Mouse (Mus musculus) R1 (cell line): ENCODE results near the gene Tmem256.

Source experiments
- DNase-seq: peaks from one replicate; pipeline ENCODE4 v3.0.0-alpha.2; 2018; ENCODE audit warnings: low read depth, low spot score

The Tmem256 gene

DNA sequence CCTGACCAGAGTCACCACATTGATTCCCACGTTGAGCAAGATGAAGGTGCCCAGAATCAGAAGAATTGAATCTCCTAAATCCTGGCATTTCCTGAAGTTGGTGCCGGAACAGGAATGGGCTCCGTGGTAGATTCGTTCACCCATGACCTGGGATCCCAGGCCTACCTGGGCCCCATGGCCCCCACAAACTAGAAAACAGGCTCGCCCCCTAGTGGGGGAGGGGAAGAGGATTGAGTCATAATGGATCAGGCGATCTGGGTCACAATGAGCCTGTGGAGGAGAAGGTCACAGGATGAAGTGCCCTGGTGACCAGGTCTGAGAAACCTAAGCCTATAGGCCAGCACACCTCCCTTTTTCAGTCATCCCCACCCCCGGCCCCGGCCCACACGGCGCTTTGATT lies 23.2 kb upstream of the Tmem256 start, which contains the start of gene Gm39566:
Gene Gm39566, minus strand, starts transcription at position 144 of the 400 bp plus-strand sequence.
- DNase-seq: no peak

DNA sequence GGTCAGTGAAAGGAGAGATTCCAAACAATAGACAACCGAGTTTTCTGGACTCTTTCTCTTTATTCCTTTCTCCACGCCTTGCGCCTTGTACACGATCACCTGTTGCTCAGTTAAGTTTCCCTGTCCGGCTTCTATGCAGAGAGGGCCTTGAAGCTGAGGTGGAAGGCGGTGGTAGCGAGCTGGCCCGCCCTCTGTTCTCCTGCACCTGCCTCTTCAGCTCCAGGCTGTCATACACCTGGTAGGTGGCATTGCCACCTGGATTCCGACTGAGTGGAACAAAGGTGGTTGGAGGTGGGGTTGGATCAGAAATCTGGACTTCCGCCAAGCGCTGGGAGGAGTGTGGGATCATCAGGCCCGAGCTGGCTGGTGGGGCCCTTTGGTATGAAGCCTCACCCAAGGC lies 21.8 kb upstream of the Tmem256 start:
- DNase-seq: no peak

GRCm38 (mm10) chr11:69818365-69818764 lies 19.9 kb upstream of the Tmem256 start, which contains the start of gene Spem2:
Gene Spem2 (minus strand): TSS chr11:69818465.
- no peak for DNase-seq

DNA sequence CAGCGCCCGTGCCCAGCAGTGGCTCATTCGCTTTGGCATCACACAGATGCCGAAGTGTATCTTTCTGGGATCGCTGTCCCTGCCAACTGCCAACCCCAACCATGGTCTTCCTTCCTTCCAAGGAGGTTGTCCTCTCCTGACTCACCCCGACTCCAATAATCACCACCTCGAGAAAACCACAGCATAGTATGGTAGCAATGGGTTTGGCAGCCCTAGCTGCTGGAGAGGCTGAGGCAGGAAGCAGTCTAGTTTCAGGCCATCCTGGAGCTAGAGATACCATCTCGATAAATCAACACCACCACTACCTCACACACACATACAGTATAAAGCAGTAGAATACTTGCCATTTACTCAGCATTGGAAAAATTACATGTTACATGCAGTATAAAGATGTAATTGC lies 19.4 kb upstream of the Tmem256 start:
- DNase-seq: no peak

GRCm38 (mm10) chr11:69822080-69822479 lies 16.2 kb upstream of the Tmem256 start, which contains the start of gene Spem1:
Gene Spem1 (minus strand): TSS chr11:69822180.
- no peak for DNase-seq

DNA sequence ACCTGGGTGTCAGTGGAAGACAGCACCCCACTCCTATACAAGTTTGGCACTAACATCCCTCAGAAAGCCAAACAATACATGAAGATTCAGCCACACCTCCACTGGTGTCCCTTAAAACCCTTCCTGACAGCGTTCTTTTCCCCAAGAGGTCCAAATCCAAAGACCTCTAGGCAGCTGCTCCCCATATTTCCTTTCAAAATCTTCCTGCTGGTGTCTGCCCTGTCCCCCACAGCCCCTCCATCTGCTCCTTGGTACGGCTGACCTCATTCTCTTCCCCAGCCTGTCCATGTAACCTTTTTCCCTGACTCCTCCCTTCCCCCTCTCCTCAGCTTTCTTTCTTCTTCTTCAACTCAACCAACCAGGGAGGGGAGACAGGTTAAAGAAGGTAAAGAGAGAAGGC lies 14.9 kb upstream of the Tmem256 start:
- no peak for DNase-seq

GRCm38 (mm10) chr11:69828832-69829231 lies 9.5 kb upstream of the Tmem256 start:
- DNase-seq: peak; percentile 72

GRCm38 (mm10) chr11:69833554-69833953 lies 4.8 kb upstream of the Tmem256 start:
- DNase-seq: peak; percentile 45

GRCm38 (mm10) chr11:69834001-69834549 lies 4.2 kb upstream of the Tmem256 start:
- peak; percentile 39 for DNase-seq

DNA sequence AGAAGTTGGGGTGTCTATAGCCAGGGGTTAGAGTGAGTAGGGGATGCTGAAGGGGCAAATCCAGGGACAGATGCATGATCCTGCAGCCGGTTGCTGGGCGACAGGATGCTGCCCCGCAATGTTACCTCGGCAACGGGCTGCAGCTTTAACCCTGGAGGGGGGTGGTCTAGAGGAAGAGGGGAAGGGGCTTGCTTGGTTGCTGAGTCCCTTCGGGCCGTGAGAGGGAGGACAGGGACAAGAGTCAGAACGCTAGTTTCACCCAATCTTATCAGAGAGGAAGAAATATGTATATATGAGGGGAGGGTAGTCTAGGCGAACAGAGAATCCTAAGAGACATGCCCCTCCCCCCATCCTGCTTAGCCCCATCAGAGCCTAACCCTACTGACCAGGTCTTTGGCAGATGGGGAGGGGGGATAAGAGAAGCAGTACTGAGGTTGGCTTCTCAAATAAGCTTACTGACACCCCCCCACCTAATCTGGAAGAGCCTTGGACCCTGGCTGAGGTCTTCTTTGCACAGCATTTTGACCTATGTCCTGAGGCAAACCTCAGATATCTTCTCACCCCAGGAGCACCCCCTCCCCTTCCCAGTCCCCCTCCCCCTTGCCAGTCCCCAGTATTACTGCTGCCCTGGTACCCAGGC lies 2.9 kb upstream of the Tmem256 start:
- no peak for DNase-seq

DNA sequence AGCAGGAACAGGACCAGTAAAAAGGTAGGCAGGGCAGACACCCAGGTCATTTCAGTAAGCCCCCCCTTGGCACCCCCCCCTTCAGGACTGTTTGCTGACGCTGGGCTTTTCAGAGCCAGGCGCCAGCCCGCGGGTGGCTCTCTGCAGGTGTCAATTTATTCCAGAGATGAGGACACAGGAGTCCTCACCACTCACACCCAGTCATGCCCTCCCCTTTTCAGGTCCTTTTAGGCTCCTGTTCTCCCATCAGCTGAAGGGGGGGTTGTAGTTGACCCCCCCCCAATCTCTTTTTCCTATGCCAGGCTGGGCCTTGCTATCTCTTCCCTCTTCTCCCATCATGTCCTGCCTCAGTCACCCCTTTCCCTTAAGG lies 2.4 kb upstream of the Tmem256 start:
- DNase-seq: no peak

GRCm38 (mm10) chr11:69836703-69837576 lies 1.4 kb upstream of the Tmem256 start:
- DNase-seq: peak; percentile 61

GRCm38 (mm10) chr11:69837604-69837951 lies 736 bp upstream of the Tmem256 start, which contains the start of gene Nlgn2:
Gene Nlgn2 (minus strand): TSS chr11:69837784.
- no peak for DNase-seq

DNA sequence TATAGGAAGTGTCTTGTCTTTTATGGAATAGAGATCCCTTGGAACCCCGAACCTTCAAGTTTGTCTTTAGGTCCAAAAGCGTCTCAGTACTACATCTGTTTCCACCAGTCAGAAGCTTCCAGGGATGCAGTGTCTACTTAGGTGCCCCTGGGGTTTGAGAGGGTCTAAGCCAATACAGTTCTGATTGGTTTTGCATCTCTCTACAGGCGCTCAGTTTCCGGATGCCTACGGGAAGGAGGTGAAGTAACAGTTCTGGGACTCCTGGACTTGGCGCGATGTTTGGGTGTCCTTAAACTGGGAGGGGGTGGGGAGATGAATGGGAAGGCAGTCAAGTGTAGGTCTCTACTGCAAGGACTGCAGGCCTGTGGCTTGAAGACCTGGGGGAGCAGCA lies 395 bp downstream of the Tmem256 start:
- DNase-seq: peak; percentile 68

DNA sequence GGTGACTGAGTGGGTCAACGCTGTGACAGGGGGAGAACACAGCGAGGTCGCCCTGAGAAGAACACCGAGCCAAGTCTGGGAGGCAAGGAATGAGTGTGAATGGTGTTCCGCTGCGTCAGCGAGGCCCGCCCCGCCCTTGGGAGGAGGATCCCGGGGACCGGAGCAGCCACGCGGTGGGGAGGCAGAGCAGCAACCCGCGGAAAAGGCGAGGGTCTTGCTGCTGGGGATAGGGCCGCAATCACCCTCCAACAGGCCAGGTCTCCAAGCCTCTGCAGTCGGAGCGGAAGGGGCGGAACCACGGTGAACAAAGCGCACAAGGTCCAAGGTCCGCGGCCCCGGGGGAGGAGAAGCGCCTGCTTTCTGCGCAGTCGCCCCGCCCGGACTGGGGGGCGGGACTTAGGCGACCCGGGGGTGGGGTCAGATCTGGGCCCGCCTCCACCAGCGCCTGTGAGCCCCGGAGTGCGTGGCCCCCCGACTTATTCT lies 7.9 kb downstream of the Tmem256 start, which contains the start of gene Plscr3:
Gene Plscr3, plus strand, starts transcription at position 179 of the 483 bp plus-strand sequence.
- peak; percentile 95 for DNase-seq

GRCm38 (mm10) chr11:69846738-69847688 lies 8.7 kb downstream of the Tmem256 start:
- DNase-seq: no peak

DNA sequence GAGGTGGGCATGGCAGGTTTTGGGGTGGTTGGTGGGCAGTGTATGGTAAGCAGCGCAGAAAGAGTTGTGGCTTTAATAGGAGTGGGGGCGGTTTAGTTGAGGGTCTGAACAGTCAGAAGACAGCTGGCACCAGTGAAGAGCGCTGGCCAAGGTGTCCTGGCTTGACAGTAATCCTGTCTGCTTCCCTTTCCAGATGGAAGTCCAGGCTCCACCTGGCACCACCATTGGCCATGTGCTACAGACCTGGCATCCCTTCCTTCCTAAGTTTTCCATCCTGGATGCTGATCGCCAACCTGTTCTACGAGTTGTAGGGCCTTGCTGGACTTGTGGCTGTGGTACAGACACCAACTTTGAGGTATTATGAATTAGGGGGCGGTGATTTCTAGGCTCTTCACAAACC lies 9.7 kb downstream of the Tmem256 start:
- no peak for DNase-seq

GRCm38 (mm10) chr11:69849128-69849527 lies 10.8 kb downstream of the Tmem256 start:
- no peak for DNase-seq

DNA sequence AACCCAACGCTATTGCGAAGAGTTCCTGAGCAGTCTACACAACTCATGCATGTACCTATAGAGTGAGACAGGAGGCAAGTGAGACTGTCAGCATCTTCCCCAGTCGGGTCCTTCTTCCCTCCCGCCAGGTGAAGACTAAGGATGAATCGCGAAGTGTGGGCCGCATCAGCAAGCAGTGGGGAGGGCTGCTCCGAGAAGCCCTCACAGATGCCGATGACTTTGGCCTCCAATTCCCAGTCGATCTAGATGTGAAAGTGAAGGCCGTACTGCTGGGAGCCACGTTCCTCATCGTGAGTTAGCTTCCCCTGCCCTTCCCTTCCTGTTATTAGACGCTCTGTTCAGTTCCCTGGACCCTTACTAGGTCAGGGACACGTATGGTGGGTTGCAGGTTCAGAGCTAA lies 11.6 kb downstream of the Tmem256 start:
- DNase-seq: no peak

DNA sequence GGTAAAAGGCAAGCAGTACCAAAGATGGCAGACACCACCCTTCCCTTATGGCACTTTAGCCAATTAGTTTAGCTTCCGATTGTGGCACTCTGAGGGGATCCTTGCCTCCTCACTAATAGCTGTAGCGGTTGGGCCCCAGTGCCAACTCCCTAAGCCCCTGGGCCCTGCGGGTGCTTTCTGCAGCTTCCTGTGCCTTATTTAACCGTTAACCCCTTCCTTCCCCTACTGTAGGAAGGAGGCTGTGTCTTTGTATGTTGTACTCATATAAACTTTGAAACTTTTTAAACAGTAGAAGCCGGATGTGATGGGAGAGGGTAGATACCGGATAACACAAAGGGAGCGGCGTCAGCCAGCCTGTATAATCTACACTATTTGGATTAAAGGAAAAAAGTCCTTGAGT lies 12.4 kb downstream of the Tmem256 start:
- no peak for DNase-seq

DNA sequence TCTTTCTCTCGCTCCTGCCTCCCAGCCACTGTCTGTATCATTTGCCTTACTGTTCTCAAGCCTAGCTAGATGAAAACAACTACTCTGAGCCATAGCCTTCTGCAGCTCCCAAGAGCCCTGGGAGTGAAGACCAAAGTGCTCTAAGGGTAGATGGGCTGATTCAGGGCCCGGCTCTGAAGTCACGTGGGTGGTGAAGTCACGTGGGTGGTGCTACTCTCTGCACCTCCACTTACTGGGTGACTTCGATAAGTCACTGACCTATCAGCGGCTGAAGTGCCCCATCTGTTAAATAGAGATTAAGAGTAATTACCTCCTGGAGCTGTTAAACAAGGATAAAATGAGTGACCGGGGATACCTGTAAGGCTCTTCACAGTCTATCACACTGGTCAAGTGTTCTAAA lies 15.7 kb downstream of the Tmem256 start:
- DNase-seq: peak; percentile 80
